ENCODE assay signal across 31 mouse cellular contexts in genomic region chr12:53191435-53191834, GRCm38 (mm10). TPM values are rescaled to one million over a fixed set of nuclear protein-coding genes. Genes with fewer than 3 reads are reported as not detected.
"Had no signal": no experiment of that assay in that cellular context is flagged by ENCODE, and none has a peak within 500 bp of the region (broad histone marks: within the 10 kb centered on the region; RNA-seq: fewer than 3 reads in every experiment).

No protein-coding gene starts in this region.

- H3K27me3 ChIP-seq: heart, embryonic 12.5 days; heart, embryonic 13.5 days; heart, embryonic 15.5 days; hindbrain, embryonic 12.5 days; hindbrain, embryonic 13.5 days; hindbrain, embryonic 15.5 days; intestine, embryonic 15.5 days; kidney, embryonic 15.5 days had no signal

- H3K4me2 ChIP-seq: heart, embryonic 11.5 days; heart, embryonic 12.5 days; heart, embryonic 13.5 days; heart, embryonic 15.5 days; hindbrain, embryonic 12.5 days; hindbrain, embryonic 13.5 days; hindbrain, embryonic 14.5 days; hindbrain, embryonic 15.5 days; intestine, embryonic 15.5 days; kidney, embryonic 15.5 days had no signal

- H3K4me1 ChIP-seq: heart, embryonic 12.5 days; heart, embryonic 15.5 days; hindbrain, embryonic 12.5 days; hindbrain, embryonic 13.5 days; hindbrain, embryonic 15.5 days; intestine, embryonic 15.5 days; kidney, embryonic 15.5 days had no signal

- H3K9ac ChIP-seq: heart, embryonic 12.5 days; heart, embryonic 13.5 days; heart, embryonic 15.5 days; hindbrain, embryonic 12.5 days; hindbrain, embryonic 13.5 days; hindbrain, embryonic 14.5 days; hindbrain, embryonic 15.5 days; intestine, embryonic 15.5 days; kidney, embryonic 15.5 days had no signal

- H3K4me3 ChIP-seq: heart, embryonic 12.5 days; heart, embryonic 13.5 days; heart, embryonic 15.5 days; hindbrain, embryonic 10.5 days; hindbrain, embryonic 12.5 days; hindbrain, embryonic 13.5 days; hindbrain, embryonic 15.5 days; intestine, embryonic 15.5 days; kidney, embryonic 15.5 days; layer of hippocampus, adult 2 months; left cerebral cortex, adult 2 months had no signal

- DNase-seq: heart, postnatal 10 days; heart, postnatal 14 days; heart, postnatal 36 days; heart, postnatal 4 days; kidney, adult 11 months; kidney, adult 18-20 months; kidney, adult 2 months; kidney, adult 8-10 months; kidney, adult 9 months; kidney, postnatal 14 days; kidney, postnatal 25 days; kidney, postnatal 36 days; kidney, postnatal 4 days; layer of hippocampus, adult 9-11 months; layer of hippocampus, postnatal 36 days had no signal

- H3K36me3 ChIP-seq: heart, embryonic 12.5 days; heart, embryonic 13.5 days; heart, embryonic 15.5 days; hindbrain, embryonic 10.5 days; hindbrain, embryonic 12.5 days; hindbrain, embryonic 13.5 days; hindbrain, embryonic 15.5 days; intestine, embryonic 15.5 days; kidney, embryonic 15.5 days had no signal

- H3K9me3 ChIP-seq: heart, embryonic 12.5 days; heart, embryonic 13.5 days; heart, embryonic 15.5 days; hindbrain, embryonic 10.5 days; hindbrain, embryonic 12.5 days; hindbrain, embryonic 13.5 days; hindbrain, embryonic 15.5 days; intestine, embryonic 15.5 days; kidney, embryonic 15.5 days had no signal

- H3K27ac ChIP-seq: heart, embryonic 13.5 days; heart, embryonic 15.5 days; hindbrain, embryonic 10.5 days; hindbrain, embryonic 12.5 days; hindbrain, embryonic 13.5 days; hindbrain, embryonic 14.5 days; hindbrain, embryonic 15.5 days; hindbrain, postnatal 0 days; intestine, embryonic 15.5 days; kidney, embryonic 15.5 days; kidney, postnatal 0 days; layer of hippocampus, adult 2 months; left cerebral cortex, adult 2 months had no signal

RNA-seq across cellular contexts. Expression of gene Npas3, which starts 57.0 kb away (rescaled TPM):
- total RNA-seq: hematopoietic stem cell, adult 5-6 weeks had no signal
